Comparison of ENCODE assay signal across 8 mouse cellular contexts in genomic region chr6:31076478-31076834, GRCm38 (mm10).
DNase-seq lines count a peak whose midpoint lies in the region; ATAC-seq and TF ChIP-seq lines count a peak whose summit lies in the region.
"Had no signal": no experiment of that assay in that cellular context is flagged by ENCODE, and none has a peak within 500 bp of the region (broad histone marks: within the 10 kb centered on the region; RNA-seq: fewer than 3 reads in every experiment).

No protein-coding gene starts in this region.

- H3K9me3 ChIP-seq in heart, embryonic 16.5 days (replicated peaks; ENCODE audit: control insufficient read depth, low read length): no peaks in the 10 kb centered on the region
- H3K9me3 ChIP-seq in midbrain, embryonic 10.5 days (replicated peaks): no peaks in the 10 kb centered on the region
- no peaks in the 10 kb centered on the region for H3K9me3 ChIP-seq in midbrain, embryonic 13.5 days
- H3K9me3 ChIP-seq in embryonic facial prominence, embryonic 13.5 days: no peaks in the 10 kb centered on the region
- H3K9me3 ChIP-seq: limb, embryonic 13.5 days had no signal

- no peak for TF ChIP-seq POLR2A in olfactory bulb, adult 2 months (IDR thresholded peaks at IDR 0.05; ENCODE audit: insufficient read depth, low read depth, low read length)

- no peaks in the 10 kb centered on the region for H3K36me3 ChIP-seq in heart, embryonic 16.5 days (ENCODE audit: control insufficient read depth, insufficient read depth)
- no peaks in the 10 kb centered on the region for H3K36me3 ChIP-seq in midbrain, embryonic 10.5 days
- no peaks in the 10 kb centered on the region for H3K36me3 ChIP-seq in midbrain, embryonic 13.5 days
- no peaks in the 10 kb centered on the region for H3K36me3 ChIP-seq in embryonic facial prominence, embryonic 13.5 days
- H3K36me3 ChIP-seq: limb, embryonic 13.5 days had no signal

- intact Hi-C loops in heart, postnatal 25 days (cut with DNase I): loop anchor here (2.0 to 5.0 kb wide), 3 partner anchors 78 to 376 kb away; no protein-coding TSS in a partner anchor

- DNase-seq in heart, postnatal 25 days (ENCODE audit: low spot score): no peak
- DNase-seq in midbrain, embryonic 10.5 days (ENCODE audit: low spot score): no peak
- no peak for DNase-seq in kidney, postnatal 36 days

- H3K4me2 ChIP-seq in heart, embryonic 16.5 days (ENCODE audit: low read depth, low read length): no peak overlapping the region
- H3K4me2 ChIP-seq in midbrain, embryonic 13.5 days (replicated peaks): no peak overlapping the region
- no peak overlapping the region for H3K4me2 ChIP-seq in embryonic facial prominence, embryonic 13.5 days
- H3K4me2 ChIP-seq: limb, embryonic 13.5 days had no signal

- H3K27ac ChIP-seq in heart, embryonic 16.5 days (ENCODE audit: low read length): no peak overlapping the region; the same call in 1 of the 2 replicates
- peak overlapping the region; percentile 39 for H3K27ac ChIP-seq in midbrain, embryonic 10.5 days (replicated peaks)
- no peak overlapping the region for H3K27ac ChIP-seq in midbrain, embryonic 13.5 days
- H3K27ac ChIP-seq in embryonic facial prominence, embryonic 13.5 days: peak overlapping the region; percentile 62
- 0 out of 2 replicates have a peak overlapping the region, but pooled peaks have one; percentile 12 for H3K27ac ChIP-seq in olfactory bulb, adult 2 months (ENCODE audit: insufficient read depth, low read depth, low read length)
- H3K27ac ChIP-seq: limb, embryonic 13.5 days had no signal

- ATAC-seq in heart, embryonic 16.5 days (replicated peaks; ENCODE audit: extremely low read depth, insufficient read depth, low FRiP score): 0 out of 2 replicates have a peak, but pooled peaks have one; percentile 3
- no peak for ATAC-seq in midbrain, embryonic 13.5 days
- no peak for ATAC-seq in embryonic facial prominence, embryonic 13.5 days (ENCODE audit: insufficient number of reproducible peaks, insufficient read depth, low FRiP score, low TSS enrichment, low read depth)

- H3K4me1 ChIP-seq in heart, embryonic 16.5 days (ENCODE audit: control insufficient read depth, insufficient read depth, low read length): peaks cover 36% of the 10 kb centered on the region
- peaks cover 19% of the 10 kb centered on the region for H3K4me1 ChIP-seq in midbrain, embryonic 10.5 days
- H3K4me1 ChIP-seq in midbrain, embryonic 13.5 days (replicated peaks): peaks cover 7% of the 10 kb centered on the region
- H3K4me1 ChIP-seq in embryonic facial prominence, embryonic 13.5 days: peaks cover 48% of the 10 kb centered on the region
- peaks cover 61% of the 10 kb centered on the region for H3K4me1 ChIP-seq in olfactory bulb, adult 2 months (ENCODE audit: control insufficient read depth, insufficient read depth, low read length)

- no peak for TF ChIP-seq CTCF in olfactory bulb, adult 2 months (IDR thresholded peaks at IDR 0.05; ENCODE audit: insufficient read depth, low read depth, low read length)

- WGBS in heart, embryonic 16.5 days: 72% methylated on average over 5 of the region's 6 CpGs
- 80% methylated on average over 6 of the region's 6 CpGs for WGBS in midbrain, embryonic 10.5 days
- 68% methylated on average over 6 of the region's 6 CpGs for WGBS in midbrain, embryonic 13.5 days
- 77% methylated on average over 6 of the region's 6 CpGs for WGBS in embryonic facial prominence, embryonic 13.5 days
- WGBS in olfactory bulb, adult 2 months: 62% methylated on average over 6 of the region's 6 CpGs

- no peaks in the 10 kb centered on the region for H3K27me3 ChIP-seq in heart, embryonic 16.5 days (ENCODE audit: control insufficient read depth, insufficient read depth, low read length)
- H3K27me3 ChIP-seq in midbrain, embryonic 10.5 days (ENCODE audit: low read depth, poor library complexity, severe bottlenecking): peaks cover 5% of the 10 kb centered on the region; the same call in 1 of the 2 replicates
- H3K27me3 ChIP-seq in midbrain, embryonic 13.5 days: no peaks in the 10 kb centered on the region
- H3K27me3 ChIP-seq in embryonic facial prominence, embryonic 13.5 days: no peaks in the 10 kb centered on the region

- H3K9ac ChIP-seq in heart, embryonic 16.5 days (ENCODE audit: low read length): no peak overlapping the region
- H3K9ac ChIP-seq in midbrain, embryonic 13.5 days (replicated peaks): no peak overlapping the region
- 0 out of 2 replicates have a peak overlapping the region, but pooled peaks have one; percentile 12 for H3K9ac ChIP-seq in embryonic facial prominence, embryonic 13.5 days
- H3K9ac ChIP-seq: limb, embryonic 13.5 days had no signal

- H3K4me3 ChIP-seq in heart, embryonic 16.5 days (ENCODE audit: low read length): no peak overlapping the region
- H3K4me3 ChIP-seq in midbrain, embryonic 10.5 days: no peak overlapping the region
- H3K4me3 ChIP-seq in midbrain, embryonic 13.5 days (replicated peaks): no peak overlapping the region
- no peak overlapping the region for H3K4me3 ChIP-seq in embryonic facial prominence, embryonic 13.5 days
- H3K4me3 ChIP-seq in olfactory bulb, adult 2 months (ENCODE audit: insufficient read depth, low read depth, low read length): no peak overlapping the region
- H3K4me3 ChIP-seq: limb, embryonic 13.5 days had no signal

Comparison
In these comparisons a context has a peak if more than half of its experiments do, and no peak if none do; other contexts are left out.
1. H3K27ac ChIP-seq: peak in midbrain, embryonic 10.5 days (single experiment), embryonic facial prominence, embryonic 13.5 days (single experiment) and olfactory bulb, adult 2 months (single experiment); none in heart, embryonic 16.5 days (single experiment) and midbrain, embryonic 13.5 days (single experiment).